Mouse (Mus musculus) right cerebral cortex, postnatal 10 days (tissue): ENCODE measurements around the gene Gm38392.
A peak's percentile ranks its signal among the peaks of the same experiment; 100 is the strongest.

Experiments used
- DNase-seq, 2 experiments: peaks; one replicate each; pipeline ENCODE4 v3.0.0; 2021; ENCODE audit warnings: low spot score in 2 of 2

Gm38392 gene

DNA sequence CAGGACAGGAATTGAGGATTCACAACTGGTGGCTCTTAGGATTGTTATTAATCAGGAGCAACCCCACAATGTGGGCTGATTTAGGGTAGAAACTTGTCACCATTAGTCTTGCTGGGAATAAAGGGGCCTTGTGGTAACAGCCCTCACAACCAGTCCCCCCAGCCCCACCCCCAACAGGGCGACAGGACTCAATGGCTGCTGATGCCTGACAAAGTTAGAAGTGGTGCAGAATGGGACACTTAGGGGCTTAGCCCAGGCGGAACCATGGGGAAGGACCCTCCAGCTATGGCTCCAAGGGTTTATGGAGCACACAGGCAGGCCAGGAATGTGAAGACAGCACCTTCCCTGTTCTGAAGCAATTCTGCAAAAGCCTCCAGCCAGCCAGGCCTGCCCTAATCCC is 51.4 kb downstream of the Gm38392 start:
- DNase-seq: no peak

DNA sequence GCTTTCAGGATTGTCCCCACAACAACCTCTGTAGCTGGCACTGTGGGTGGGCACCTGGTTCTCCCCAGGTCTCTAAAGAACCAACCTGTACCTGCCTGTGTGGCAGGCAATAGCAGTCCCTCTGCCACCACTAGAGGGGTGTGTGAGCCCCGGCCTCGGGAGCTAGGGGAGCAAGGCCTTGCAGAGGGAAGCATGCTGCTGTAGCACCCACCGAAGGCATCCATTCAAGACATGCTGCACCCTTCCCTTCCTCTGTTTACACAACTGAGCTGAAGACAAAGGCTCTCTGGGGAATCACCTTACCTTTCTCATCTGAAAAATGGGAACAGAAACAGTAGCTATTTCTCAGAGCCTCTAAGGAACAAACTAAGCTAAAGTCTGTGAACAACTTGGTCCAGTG is 51.8 kb downstream of the Gm38392 start:
- DNase-seq: peak in 1 of 2 experiments; percentile 43

DNA sequence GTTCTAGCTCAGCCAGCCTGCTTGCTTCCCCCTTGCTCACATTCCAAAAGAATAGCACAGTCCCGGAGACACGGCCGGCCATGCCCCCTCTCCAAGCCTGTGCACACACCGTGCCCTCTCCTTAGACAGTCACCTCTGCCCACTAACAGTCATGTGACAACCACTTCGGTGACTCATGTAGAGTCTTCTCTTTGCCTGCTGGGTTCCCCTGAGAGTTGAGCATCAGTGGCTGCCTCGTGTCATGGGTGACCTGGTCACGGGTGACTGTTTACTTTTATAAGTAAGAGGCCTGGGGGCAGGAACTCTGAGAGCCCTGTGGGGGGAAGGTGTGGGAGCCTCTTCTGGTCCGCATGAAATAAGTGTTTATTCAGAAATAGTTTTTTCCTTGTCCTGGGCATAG is 53.0 kb downstream of the Gm38392 start:
- DNase-seq: no peak

DNA sequence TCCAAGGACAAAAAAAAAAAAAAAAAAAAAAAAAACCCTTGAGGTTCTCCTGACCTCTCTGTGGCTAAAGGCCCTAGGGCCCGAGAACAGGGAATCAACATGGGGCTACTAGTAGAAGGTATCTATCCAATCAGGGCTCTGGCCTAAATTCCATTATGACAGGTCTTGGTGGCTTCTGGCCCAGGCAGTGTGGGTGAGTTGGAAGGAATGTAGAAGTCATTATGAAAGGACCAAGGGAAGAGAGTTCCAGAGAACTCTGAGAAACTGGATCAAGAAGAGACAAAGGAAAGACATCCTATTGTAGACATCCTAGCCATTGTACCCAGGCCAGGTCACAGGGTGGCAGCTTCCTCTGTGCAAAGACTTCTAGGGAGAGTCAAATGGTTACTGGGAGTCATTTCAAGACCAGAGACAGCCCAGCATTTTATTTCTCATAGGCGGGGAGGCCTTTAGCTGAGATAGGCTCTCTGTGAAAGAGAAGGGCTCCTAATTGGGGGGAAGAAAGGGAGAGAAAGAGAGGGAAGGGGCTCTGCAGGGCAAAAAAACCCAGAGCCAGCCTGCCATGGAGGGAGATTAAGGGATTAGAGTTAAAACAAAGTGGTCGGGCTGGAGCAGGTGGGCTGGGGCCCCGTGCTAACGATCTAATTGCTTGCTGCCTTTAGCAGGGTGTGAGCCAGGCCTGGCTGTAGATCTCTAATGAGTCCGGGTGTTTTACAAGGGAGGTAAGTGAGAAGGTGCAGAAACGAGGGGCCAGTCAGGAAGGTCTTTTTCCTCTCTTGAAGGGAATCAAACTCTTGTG is 54.0 kb downstream of the Gm38392 start:
- no peak for DNase-seq

DNA sequence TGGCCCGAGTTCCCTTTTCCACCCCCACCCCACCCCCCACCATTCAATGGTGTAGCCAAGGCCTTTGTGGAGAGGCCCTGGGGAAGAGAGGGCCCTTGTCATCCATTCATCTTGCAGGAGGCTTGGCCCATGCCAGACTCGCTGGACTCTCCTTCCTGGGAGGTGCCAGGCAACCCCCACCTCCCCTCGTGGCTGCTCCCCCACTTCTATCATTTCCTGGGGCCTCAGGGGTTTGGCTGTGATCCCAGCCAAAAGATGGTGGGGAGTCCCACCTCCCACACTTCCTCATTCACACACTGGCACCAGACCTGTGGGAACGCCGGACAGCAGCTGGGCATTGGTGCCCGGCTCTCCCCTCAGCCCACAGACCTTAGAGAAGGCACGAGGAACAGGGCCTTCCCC is 54.7 kb downstream of the Gm38392 start:
- DNase-seq: peak; percentile 90 to 93

DNA sequence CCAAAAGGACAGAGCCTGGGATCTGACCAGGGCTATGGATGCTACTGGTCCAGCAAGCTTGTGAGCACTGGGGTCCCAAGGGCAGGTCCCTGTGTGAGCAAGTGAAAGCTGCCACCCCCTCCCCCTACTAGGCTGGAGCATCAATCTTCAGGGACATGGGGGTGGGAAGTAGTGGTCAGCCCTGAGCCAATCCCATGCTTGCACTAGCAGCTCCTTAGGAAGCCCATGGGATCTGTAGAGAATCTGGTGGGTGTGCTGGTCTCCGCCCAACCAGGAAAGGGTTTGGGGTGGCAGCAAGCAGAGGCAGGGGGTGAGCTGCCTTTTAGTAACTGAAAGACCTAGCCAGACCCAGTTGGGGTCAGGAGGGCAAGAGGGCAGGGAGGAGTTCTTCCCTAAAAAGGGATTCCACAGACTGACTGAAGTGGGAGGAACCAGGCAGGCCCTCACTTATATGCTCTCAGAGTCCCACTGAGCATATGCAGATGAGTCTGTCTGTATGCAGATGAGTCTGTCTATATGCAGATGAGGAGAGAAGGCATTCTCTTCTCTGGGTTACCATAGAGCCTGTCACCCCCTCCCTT is 55.9 kb downstream of the Gm38392 start:
- peak; percentile 78 to 87 for DNase-seq

DNA sequence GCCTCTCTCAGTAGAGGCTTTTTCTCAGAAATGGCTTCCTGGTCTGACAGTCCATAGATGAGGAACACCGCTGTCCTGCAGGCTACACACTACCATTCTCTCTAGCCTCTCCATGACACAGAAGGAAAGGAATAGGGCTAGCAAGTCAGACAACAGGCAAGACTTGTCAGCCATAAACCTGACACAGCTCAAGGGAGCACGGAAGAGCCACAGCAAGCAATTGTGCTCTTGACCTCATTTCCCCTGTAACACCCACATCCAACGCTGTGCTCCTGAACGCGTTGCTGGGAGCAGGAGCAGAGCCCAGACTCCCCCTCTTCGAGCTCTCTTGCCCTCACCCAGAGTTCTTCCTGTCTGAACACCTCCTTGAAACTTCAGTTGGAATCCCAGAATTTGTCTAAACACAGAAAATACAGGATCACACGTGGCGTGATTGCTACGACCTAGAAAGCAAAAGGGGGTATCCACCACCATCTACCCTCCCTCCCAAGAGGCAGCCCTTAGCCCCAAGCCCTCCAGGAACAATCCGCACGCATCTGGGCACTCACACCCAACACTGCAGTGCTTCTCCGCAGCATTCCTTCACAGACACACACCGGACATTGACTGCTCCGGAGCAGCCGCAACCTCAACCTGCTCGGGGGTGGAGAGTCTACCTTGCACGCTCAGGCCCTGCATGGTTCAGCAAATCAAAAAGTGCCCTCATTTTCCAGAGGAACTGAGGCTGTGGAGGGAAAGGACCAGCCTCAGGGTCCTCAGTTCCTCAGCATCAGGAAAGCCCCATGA is 56.6 kb downstream of the Gm38392 start:
- peak in 1 of 2 experiments; percentile 55 for DNase-seq

DNA sequence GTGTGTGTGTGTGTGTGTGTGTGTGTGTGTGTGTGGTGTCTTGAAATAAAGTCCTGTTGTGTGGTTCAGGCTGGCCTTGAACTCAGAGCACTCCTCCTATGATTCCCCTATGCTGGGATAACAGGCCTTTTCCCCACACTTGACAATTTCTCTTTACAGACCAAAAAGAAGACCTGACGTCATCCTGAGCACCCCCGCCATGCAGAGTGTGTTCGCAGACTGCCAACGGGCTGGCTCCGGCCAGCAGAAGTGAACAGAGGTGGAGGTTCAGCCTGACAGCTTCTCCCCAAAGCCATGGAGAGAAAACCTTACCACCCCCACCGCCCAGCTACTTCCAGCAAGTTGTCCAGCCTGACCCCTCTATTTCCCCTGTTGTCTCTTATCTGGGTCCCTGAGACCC is 57.5 kb downstream of the Gm38392 start:
- peak in 1 of 2 experiments; percentile 60 for DNase-seq

DNA sequence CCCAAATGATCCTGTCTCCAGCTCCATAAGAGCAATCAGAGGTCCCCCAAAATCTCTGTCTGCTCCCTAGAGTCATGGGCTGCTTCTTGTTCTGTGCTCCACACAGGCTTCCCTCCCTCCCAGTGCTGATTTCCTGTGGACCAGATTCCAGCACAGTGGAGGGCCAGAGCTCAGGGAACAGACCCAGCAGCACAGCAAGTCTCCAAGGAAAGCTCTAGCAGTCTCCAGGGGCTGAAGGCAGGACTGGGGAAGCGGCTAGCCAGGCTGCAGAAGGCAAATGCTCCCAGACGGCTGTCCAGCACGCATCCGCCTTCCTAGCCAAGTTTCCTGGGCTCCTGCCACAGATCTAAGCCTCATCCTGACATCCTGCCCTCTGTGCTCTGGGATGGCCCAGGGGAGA is 58.1 kb downstream of the Gm38392 start:
- DNase-seq: peak in 1 of 2 experiments; percentile 54

DNA sequence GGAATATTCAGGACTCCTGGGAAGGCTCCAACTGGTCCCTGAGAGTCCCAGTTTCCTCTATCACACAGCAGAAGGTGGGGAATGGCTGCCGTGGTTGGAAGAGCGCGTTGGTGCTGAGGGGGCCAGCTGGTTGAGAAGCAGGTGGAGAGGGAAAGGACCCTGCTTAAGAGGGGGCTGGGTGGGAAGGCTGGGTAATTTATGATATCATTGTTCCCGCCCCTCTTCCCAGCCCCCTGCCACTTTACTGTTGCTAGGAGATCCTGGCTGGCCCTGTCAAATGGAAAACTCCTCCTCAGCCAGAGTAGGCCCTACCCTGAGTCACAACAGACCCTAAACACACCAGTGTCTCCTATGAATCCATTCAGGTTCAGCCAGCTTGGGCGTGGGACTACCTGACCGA is 59.0 kb downstream of the Gm38392 start:
- peak in 1 of 2 experiments; percentile 59 for DNase-seq

DNA sequence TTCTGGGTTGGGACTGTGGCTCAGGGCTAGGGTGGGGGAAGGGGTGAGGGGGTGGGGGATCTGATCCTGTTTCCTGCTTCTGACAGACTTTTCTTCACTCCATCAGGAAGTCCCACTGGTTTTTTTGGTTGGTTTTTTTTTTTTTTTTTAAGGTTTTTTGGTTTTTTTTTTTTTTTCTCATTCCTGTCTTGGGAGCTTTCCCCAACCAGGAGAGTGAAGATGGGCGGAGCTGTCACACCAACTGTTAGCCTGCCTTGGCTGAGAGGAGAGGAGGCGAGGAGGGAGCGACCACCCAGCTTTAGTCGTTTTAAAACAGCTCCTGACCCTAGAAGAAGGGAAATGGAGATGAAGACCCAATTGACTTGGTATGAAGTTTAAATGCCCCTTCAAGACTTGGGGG is 59.8 kb downstream of the Gm38392 start:
- no peak for DNase-seq

DNA sequence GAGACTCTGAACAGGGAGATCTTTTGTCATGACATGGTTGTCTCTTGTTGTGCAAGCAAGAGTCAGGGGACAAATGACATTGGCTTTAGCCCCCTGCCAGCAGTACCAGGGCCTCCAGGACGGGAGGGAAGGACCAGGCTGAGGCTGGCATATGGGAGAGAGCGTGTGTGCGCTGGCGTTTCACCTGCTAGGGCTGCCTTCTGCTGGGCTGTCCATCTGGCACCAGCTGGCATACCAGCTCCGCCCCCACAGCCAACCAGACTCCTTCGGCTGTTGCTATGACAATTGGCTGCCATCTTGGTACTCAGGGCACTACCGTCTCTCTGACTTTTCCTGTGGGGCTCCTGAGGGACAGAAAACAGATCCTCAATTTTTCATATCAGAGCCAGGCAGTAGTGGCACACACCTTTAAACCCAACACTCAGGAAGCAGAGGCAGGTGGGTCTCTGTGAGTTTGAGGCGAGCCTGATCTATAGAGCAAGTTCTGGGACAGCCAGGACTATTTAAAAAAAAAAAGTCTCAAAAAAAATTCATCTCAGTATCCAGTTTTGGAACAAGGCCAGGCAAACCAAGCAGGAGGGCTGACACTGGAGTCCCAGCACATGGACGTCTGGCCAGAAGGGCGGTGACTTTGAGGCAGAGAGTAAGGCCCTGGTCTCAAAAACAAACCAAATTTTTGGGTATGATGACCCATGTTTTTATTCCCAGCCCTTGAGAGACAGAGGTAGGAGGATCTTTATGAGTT is 60.7 kb downstream of the Gm38392 start:
- peak; percentile 78 to 89 for DNase-seq

DNA sequence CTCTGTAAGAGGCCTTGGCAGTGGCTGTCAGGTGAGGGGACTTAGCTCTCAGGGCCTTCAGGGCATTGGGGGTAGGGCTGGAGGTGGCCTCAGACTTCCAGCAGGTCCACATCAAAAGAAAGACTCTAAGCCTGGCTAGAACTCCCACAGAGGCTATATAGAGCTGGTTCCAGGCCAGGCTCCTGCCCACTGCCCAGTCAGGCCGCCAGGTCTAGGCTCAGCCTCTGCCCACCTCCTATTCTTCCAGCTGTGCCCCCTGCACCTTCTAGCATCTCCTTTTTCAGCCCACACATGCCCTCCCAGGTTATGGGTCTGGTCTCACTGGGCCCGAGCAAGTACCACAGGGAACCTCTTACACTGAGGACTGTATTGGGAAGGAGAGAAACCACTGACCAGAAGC is 62.1 kb downstream of the Gm38392 start:
- DNase-seq: no peak

DNA sequence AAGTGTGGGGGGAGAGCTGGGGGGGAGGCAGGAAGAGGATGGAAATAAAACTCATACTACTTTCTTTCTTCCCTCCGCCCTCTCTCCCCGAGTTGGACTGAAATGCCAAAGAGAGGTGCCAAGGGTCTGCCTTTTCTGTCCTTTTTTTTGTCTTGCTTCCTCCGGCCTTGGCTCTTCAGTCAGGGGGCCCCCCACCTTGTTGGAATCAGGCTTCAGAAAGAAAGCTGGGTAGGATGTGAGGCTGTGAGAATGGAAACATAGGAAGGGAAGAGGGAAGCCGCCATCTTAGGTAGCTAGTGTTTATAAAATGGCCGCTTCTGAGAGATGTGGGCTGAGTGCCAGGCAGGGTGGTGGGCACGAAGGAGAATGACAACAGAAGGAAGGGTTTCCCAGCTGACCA is 64.6 kb downstream of the Gm38392 start:
- DNase-seq: peak; percentile 80 to 89

DNA sequence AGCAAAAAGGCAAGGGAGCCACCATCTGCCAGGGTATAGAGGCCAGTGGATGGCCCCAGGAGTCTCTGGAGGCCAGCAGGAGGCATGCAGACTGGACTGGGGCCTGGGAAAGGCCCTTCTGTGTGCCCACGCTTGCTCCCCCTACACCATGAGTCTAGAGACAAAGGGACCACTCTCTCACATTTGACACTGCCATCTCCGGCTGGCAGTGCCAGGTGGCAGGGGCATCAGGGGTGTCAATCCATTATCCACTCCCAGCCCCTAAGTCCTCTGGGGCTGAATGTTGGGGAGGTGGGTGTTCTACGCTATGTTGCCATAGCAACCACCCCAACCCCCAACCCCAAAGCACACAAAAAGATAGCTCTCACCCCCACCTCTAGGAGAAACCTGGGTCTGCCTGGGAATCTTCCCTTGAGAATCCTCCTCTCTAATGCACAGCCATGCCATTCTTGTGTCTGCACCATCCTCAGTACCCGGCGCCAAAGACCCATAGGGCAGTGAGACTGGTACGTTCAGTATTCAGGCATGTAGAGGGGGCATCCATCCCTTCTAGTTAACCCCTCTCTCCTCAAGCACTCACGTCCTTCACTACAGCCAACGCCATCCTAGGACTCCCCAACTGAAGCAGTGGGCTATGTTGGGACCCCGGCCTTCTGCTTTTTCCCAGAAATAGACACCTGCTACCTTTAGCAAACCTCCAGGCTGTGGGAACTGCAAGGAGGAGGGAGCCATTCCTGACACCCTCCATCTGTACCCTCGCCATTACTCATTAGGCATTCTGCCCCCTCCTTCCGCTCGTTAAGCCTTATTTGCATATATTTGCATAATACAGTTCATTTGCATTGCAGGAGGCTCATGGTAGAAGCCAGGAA is 65.3 kb downstream of the Gm38392 start:
- peak; percentile 90 to 95 for DNase-seq

DNA sequence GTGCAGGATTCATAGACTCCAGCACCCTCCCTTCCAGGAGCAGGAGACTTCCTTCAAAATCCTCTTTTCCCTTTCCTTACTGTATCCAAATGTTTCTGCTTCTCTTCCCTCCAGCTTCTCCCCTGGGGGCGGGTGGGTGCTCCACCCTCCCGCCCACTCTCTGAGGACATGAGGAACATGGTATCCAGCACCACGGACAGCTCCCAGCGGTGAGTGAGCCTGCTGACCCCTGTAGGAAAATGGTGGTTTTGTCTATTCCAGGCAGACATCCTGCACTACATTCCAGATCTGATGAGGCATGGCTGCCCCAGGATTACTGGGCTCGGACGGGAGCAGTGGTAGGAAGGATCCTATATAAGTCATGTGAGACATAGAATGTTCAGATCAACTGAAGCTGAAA is 66.2 kb downstream of the Gm38392 start:
- DNase-seq: peak in 1 of 2 experiments; percentile 55

DNA sequence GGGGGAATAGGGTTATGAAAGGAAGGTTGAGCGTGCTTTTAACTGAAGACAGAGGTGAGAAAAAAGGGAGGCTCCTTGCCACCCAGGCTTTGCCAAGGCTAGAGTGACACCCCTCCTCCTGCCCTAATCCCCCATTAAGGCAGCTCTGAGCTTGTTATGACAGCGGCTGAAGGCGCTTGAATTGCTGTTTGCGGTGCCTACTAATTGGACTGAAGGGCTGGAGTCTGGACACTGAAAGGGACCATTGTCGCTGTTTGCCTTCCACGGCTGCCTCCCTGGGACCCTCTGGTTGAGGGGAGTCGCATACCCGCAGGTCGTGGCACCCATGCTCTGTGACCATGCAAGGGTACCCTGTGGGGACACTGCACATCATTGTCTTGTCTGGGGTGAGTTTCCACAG is 67.1 kb downstream of the Gm38392 start:
- peak in 1 of 2 experiments; percentile 55 for DNase-seq

DNA sequence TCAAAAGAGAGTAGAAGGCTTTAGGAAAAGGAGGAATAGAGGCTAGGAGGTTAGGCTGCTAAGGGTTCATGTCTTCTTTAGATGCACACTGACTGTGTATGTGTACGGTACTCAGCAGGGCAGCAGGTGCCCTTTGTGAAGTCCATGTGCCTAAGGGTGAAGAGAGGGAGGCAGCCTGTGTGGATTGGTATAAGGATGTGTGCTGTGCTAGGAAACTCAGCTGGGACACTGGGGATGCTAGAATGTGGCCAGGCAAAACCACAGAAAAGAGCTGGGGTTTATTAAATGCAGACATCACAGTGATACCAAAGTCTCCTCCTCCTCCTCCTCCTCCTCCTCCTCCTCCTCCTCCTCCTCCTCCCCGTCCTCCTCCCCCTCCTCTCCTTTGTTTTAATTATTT is 69.3 kb downstream of the Gm38392 start:
- no peak for DNase-seq

DNA sequence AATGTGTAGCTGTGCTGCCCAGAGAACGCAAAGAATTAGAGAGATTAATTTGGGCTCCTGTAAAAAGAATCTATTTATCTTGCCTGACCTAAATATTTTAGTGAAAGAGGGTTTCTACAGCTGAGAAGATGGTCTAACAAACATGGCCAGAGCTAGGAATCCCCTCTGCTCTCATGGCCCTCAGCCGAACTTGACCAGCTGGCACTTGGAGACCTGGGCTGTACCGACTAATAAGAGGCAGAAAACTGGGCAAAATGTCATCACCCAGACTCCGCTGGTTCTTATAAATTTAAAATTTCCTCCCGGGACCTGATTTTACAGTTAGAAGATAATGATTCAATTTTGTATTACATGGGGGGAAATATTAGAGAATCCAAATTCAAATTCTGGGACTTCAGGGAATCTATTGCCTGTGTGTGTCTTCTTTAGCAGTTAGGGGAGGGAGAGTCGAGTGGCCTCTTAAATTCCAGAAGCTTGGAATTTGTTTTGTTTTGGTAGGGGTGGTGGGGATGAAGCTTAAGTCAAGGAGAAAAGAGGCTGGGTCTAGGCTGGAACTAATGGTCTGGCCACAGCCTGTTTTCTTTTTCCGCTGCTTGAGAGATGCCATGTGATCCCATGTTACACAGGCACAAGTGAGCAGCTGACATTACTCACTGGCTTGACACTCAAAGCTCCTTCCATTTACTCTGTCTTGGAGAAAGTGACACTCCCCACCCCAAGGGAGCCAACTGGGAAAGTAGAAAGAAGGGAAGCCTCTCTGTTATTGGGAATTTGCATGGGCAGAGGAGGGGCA is 70.3 kb downstream of the Gm38392 start:
- no peak for DNase-seq

DNA sequence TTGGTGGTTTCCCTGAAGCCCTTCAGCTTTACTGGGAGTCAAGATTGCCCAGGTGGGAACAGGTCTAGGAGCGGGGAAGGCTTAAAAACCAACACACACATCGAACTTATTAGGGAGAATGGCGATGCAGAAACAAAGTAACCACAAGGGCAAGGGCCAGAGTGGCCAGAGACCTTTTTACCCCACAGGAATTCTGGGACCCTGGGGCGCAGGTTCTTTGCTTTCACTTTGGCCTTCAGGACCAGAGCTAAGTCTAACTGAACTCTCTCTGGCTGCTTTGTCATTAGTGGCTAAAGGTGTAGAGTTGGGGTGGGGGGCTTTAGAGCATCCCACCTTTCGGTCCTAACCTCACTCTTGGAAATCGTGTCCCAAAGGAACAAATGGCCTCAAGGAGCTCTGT is 70.9 kb downstream of the Gm38392 start:
- DNase-seq: no peak
